Mouse (Mus musculus) bone marrow, adult 2 months (tissue): ENCODE results near the gene Lancl2.

Experiments used
- CTCF ChIP-seq: fragments of 200-500 bp; IDR thresholded peaks from 2 replicates; pipeline ENCODE4 v1.5.1; 2011; ENCODE audit warnings: low read length, control low read depth; ENCODE audit not compliant: control insufficient read depth, insufficient read depth
- POLR2A ChIP-seq: fragments of 200-500 bp; IDR thresholded peaks from 2 replicates; pipeline ENCODE4 v1.6.1; 2011; ENCODE audit warnings: low read depth, mild to moderate bottlenecking, control low read depth, low read length, borderline replicate concordance; ENCODE audit not compliant: control insufficient read depth

GRCm38 (mm10) chr6:57765095-57765878 is 62.9 kb downstream of the Lancl2 start:
- no peak for TF ChIP-seq CTCF
- no peak for TF ChIP-seq POLR2A
